Mouse (Mus musculus): Measurements from ENCODE around the gene Anapc13.

DNA sequence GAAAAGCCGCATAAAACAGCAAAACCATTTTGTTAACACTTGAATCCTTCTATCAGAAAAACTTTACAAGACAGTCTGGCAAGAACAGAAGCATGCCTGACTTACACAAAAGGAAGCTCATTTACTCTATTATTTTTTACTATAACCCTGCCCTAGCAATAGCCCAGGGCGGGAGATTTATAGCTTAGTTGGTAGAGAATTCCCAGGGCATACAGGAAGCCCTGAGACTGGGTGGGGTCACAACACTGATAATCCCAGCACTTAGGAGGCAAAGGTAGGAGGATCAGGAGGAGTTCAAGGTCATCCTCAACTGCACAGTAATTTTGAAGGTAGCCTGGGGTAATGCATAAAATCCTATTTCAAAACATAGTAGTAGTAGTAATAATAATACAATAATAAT, 24.4 kb upstream of the Anapc13 start:
- TF ChIP-seq CTCF (IDR thresholded peaks at IDR 0.05; ENCODE audit: low read depth): no peak
- no peak for TF ChIP-seq EP300 (IDR thresholded peaks at IDR 0.05; ENCODE audit: low read depth)
